Mouse (Mus musculus) liver, adult 2 months (tissue): ENCODE results near the gene Wdr24.

Source experiments
- CTCF ChIP-seq: fragments of 200-500 bp; IDR thresholded peaks from 2 replicates; pipeline ENCODE4 v1.5.1; 2011; ENCODE audit warnings: low read depth, low read length, control low read depth
- POLR2A ChIP-seq: fragments of 200-500 bp; IDR thresholded peaks from 2 replicates; pipeline ENCODE4 v1.6.1; 2011; ENCODE audit warnings: low read length, control low read depth; ENCODE audit not compliant: insufficient read depth; ENCODE audit errors: extremely low read depth

DNA sequence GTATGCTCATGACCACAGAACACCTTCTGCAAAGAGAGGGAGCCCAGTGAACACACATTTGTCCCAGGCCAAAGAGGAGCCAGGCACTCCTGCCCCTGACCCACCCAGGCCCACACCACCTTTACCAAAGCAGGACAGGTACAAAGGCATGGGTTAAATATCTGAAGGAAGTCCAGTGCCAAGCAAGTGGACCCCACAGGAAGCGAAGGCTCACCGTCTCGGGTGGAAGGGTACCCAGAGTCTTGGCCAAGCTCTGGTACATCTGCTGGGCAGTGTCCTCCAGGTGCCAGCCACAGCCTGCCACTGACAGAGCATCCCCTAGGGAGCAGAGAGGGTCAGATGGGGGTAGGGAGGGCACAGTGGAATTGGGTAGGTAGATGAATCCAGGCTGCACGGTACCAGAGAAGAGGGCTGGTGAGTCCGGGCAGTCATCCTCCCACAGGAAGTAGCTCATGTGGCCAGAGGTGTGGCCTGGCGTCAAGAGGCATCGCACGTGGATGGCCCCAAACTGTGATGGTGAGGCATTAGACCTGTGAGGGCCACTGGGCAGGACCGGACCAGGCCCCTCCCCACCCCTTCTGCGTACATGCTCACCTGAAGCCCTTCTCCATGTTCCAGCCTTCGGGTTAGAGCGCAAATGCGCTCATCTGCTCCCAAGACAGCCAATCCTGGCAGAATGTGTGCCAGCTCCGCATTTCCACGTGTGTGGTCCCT is 39.4 kb upstream of the Wdr24 start:
- TF ChIP-seq CTCF (no peak), POLR2A (no peak)
